In genomic region chr3:38257076-38257842, GRCm38 (mm10) we compare ENCODE assay signal across 21 mouse cellular contexts.
DNase-seq lines count a peak whose midpoint lies in the region; ATAC-seq lines count a peak whose summit lies in the region.
"Had no signal": no experiment of that assay in that cellular context is flagged by ENCODE, and none has a peak within 500 bp of the region (broad histone marks: within the 10 kb centered on the region; RNA-seq: fewer than 3 reads in every experiment).

No protein-coding gene starts in this region.

- H3K9me3 ChIP-seq in heart, embryonic 11.5 days (replicated peaks; ENCODE audit: control insufficient read depth, low read length): no peaks in the 10 kb centered on the region
- no peaks in the 10 kb centered on the region for H3K9me3 ChIP-seq in liver, embryonic 12.5 days (replicated peaks)
- 0 out of 2 replicates have a peak, but pooled peaks cover 6% of the 10 kb centered on the region for H3K9me3 ChIP-seq in forebrain, embryonic 13.5 days (replicated peaks)
- no peaks in the 10 kb centered on the region for H3K9me3 ChIP-seq in forebrain, embryonic 14.5 days (replicated peaks; ENCODE audit: control insufficient read depth, low read length)
- H3K9me3 ChIP-seq: embryonic facial prominence, embryonic 12.5 days; G1E; heart, embryonic 15.5 days; midbrain, embryonic 13.5 days had no signal

- DNase-seq in heart, adult 11 months: peak; percentile 90
- DNase-seq in lung, adult 18-20 months: peak; percentile 9 to 30
- no peak for DNase-seq in lung, postnatal 14 days
- DNase-seq in A20 (ENCODE audit: low read depth, low spot score): peak; percentile 19
- DNase-seq in forebrain, embryonic 14.5 days (ENCODE audit: low spot score): no peak
- DNase-seq: cerebellum, postnatal 25 days; gastrocnemius, postnatal 14 days; kidney, adult 2 months; kidney, postnatal 25 days; layer of hippocampus, postnatal 36 days; lung, postnatal 10 days; right cerebral cortex, postnatal 14 days; thymus, adult 18-20 months had no signal

- WGBS in heart, embryonic 11.5 days (ENCODE audit: insufficient replicate concordance): 60% methylated on average over 14 of the region's 14 CpGs
- WGBS in liver, embryonic 12.5 days (ENCODE audit: insufficient replicate concordance): 43% methylated on average over 14 of the region's 14 CpGs
- WGBS in forebrain, embryonic 13.5 days: 73% methylated on average over 14 of the region's 14 CpGs
- 72% methylated on average over 14 of the region's 14 CpGs for WGBS in forebrain, embryonic 14.5 days

- no peak overlapping the region for H3K4me3 ChIP-seq in heart, embryonic 11.5 days (ENCODE audit: low read depth, low read length)
- no peak overlapping the region for H3K4me3 ChIP-seq in liver, embryonic 12.5 days
- H3K4me3 ChIP-seq in forebrain, embryonic 13.5 days: no peak overlapping the region
- H3K4me3 ChIP-seq in forebrain, embryonic 14.5 days (ENCODE audit: low read depth, low read length): no peak overlapping the region
- H3K4me3 ChIP-seq: embryonic facial prominence, embryonic 12.5 days; heart, embryonic 15.5 days; midbrain, embryonic 13.5 days had no signal

- H3K27ac ChIP-seq in heart, embryonic 11.5 days (ENCODE audit: low read depth, low read length): no peak overlapping the region
- H3K27ac ChIP-seq in liver, embryonic 12.5 days: no peak overlapping the region
- H3K27ac ChIP-seq in forebrain, embryonic 13.5 days: no peak overlapping the region
- no peak overlapping the region for H3K27ac ChIP-seq in forebrain, embryonic 14.5 days (ENCODE audit: low read depth, low read length)
- H3K27ac ChIP-seq: embryonic facial prominence, embryonic 12.5 days; heart, embryonic 15.5 days; midbrain, embryonic 13.5 days had no signal

- no peak overlapping the region for H3K4me2 ChIP-seq in heart, embryonic 11.5 days
- H3K4me2 ChIP-seq in liver, embryonic 12.5 days: peak overlapping the region; percentile 27; the same call in 1 of the 2 replicates
- no peak overlapping the region for H3K4me2 ChIP-seq in forebrain, embryonic 13.5 days
- H3K4me2 ChIP-seq in forebrain, embryonic 14.5 days (ENCODE audit: low read length): no peak overlapping the region
- H3K4me2 ChIP-seq: embryonic facial prominence, embryonic 12.5 days; heart, embryonic 15.5 days; midbrain, embryonic 13.5 days had no signal

- no peak for ATAC-seq in heart, embryonic 11.5 days (replicated peaks; ENCODE audit: insufficient number of reproducible peaks, low FRiP score, low TSS enrichment)
- ATAC-seq in liver, embryonic 12.5 days: no peak
- ATAC-seq in forebrain, embryonic 13.5 days: no peak
- no peak for ATAC-seq in forebrain, embryonic 14.5 days
- ATAC-seq: hindbrain, embryonic 16.5 days; midbrain, embryonic 13.5 days had no signal

- no peaks in the 10 kb centered on the region for H3K36me3 ChIP-seq in heart, embryonic 11.5 days (ENCODE audit: control insufficient read depth, insufficient read depth, low read length)
- no peaks in the 10 kb centered on the region for H3K36me3 ChIP-seq in liver, embryonic 12.5 days
- H3K36me3 ChIP-seq in forebrain, embryonic 13.5 days (ENCODE audit: poor library complexity, severe bottlenecking): no peaks in the 10 kb centered on the region
- H3K36me3 ChIP-seq in forebrain, embryonic 14.5 days (ENCODE audit: control insufficient read depth, insufficient read depth, low read length): no peaks in the 10 kb centered on the region
- H3K36me3 ChIP-seq: embryonic facial prominence, embryonic 12.5 days; G1E; heart, embryonic 15.5 days; midbrain, embryonic 13.5 days had no signal

- H3K4me1 ChIP-seq in heart, embryonic 11.5 days (ENCODE audit: control insufficient read depth, insufficient read depth, low read length): peaks cover 4% of the 10 kb centered on the region; the same call in 1 of the 2 replicates
- H3K4me1 ChIP-seq in liver, embryonic 12.5 days: peaks cover 7% of the 10 kb centered on the region
- H3K4me1 ChIP-seq in forebrain, embryonic 13.5 days: peaks cover 12% of the 10 kb centered on the region
- peaks cover 6% of the 10 kb centered on the region for H3K4me1 ChIP-seq in forebrain, embryonic 14.5 days (ENCODE audit: control insufficient read depth, insufficient read depth, low read length)

- no peaks in the 10 kb centered on the region for H3K27me3 ChIP-seq in heart, embryonic 11.5 days (ENCODE audit: control insufficient read depth, insufficient read depth, low read length)
- H3K27me3 ChIP-seq in liver, embryonic 12.5 days (replicated peaks): no peaks in the 10 kb centered on the region
- H3K27me3 ChIP-seq in forebrain, embryonic 13.5 days: no peaks in the 10 kb centered on the region
- H3K27me3 ChIP-seq in forebrain, embryonic 14.5 days (replicated peaks; ENCODE audit: control insufficient read depth, insufficient read depth, low read length): no peaks in the 10 kb centered on the region
- H3K27me3 ChIP-seq: embryonic facial prominence, embryonic 12.5 days; heart, embryonic 15.5 days; midbrain, embryonic 13.5 days had no signal

- H3K9ac ChIP-seq in heart, embryonic 11.5 days (ENCODE audit: low read depth, low read length): no peak overlapping the region
- H3K9ac ChIP-seq in liver, embryonic 12.5 days: no peak overlapping the region
- no peak overlapping the region for H3K9ac ChIP-seq in forebrain, embryonic 13.5 days
- H3K9ac ChIP-seq in forebrain, embryonic 14.5 days (ENCODE audit: low read length): no peak overlapping the region
- H3K9ac ChIP-seq: embryonic facial prominence, embryonic 12.5 days; heart, embryonic 15.5 days; midbrain, embryonic 13.5 days had no signal

Comparison
In these comparisons a context has a peak if more than half of its experiments do, and no peak if none do; other contexts are left out.
1. DNase-seq: peak in heart, adult 11 months (single experiment), lung, adult 18-20 months (2 of 2) and A20 (single experiment); none in lung, postnatal 14 days (single experiment) and forebrain, embryonic 14.5 days (single experiment).